Mouse (Mus musculus) adrenal gland, postnatal 36 days (tissue): ENCODE results near the gene Cby1. TPM values are rescaled to one million over a fixed set of nuclear protein-coding genes. Genes with fewer than 3 reads are reported as not detected.

Experiments
- DNase-seq, 2 experiments: peaks; one replicate each; pipeline ENCODE4 v3.0.0; 2021; ENCODE audit warnings: mixed read lengths in 1 of 2
- long read RNA-seq, 2 experiments: library from polyadenylated mRNA; stranded (forward); transcript quantifications; one replicate each; pipeline ENCODE4 v2.0.0; 2021; ENCODE audit warnings: borderline sequencing depth in 2 of 2
- total RNA-seq, 2 experiments: library from RNA; stranded (reverse); gene quantifications; 2 replicates each; pipeline ENCODE4 v1.2.3; 2021

Cby1 gene
- total RNA-seq, result 10 to 100 TPM; 15.9 to 24.7 TPM
- long read RNA-seq, experiment 1, transcript Cby1-201 (5 exons, 1,147 nt), result major isoform, 19 of 28 reads
- long read RNA-seq, experiment 1, partial matches to known transcripts, result 3 of 28 reads
- long read RNA-seq, experiment 1, other reads (novel, unspliced or antisense), result 6 of 28 reads
- long read RNA-seq, experiment 2, transcript Cby1-201 (5 exons, 1,147 nt), result major isoform, 13 of 14 reads
- long read RNA-seq, experiment 2, partial matches to known transcripts, result 0 of 14 reads
- long read RNA-seq, experiment 2, other reads (novel, unspliced or antisense), result 1 of 14 reads

GRCm38 (mm10) chr15:79658531-79659375 is at the start of gene Cby1, which contains the start of gene Fam227a:
Cby1 (plus strand) TSS chr15:79659199.
Fam227a (minus strand) TSS chr15:79658956.
- DNase-seq, result peak; percentile 96 to 97

- no peak for DNase-seq
Observed at GRCm38 (mm10) chr15:79609226-79609625, 49.8 kb upstream of the Cby1 start.

GRCm38 (mm10) chr15:79615501-79615900 is 43.5 kb upstream of the Cby1 start:
- DNase-seq, result peak in 1 of 2 experiments; percentile 22

GRCm38 (mm10) chr15:79616729-79617128 is 42.3 kb upstream of the Cby1 start:
- DNase-seq, result no peak

- DNase-seq, result no peak
Observed at GRCm38 (mm10) chr15:79617135-79617534, 41.9 kb upstream of the Cby1 start.

GRCm38 (mm10) chr15:79618456-79618855 is 40.5 kb upstream of the Cby1 start:
- DNase-seq, result no peak

GRCm38 (mm10) chr15:79619770-79620414 is 39.1 kb upstream of the Cby1 start:
- DNase-seq, result no peak

GRCm38 (mm10) chr15:79630471-79630870 is 28.5 kb upstream of the Cby1 start:
- no peak for DNase-seq

GRCm38 (mm10) chr15:79641135-79641817 is 17.7 kb upstream of the Cby1 start:
- DNase-seq, result no peak

GRCm38 (mm10) chr15:79645483-79645882 is 13.5 kb upstream of the Cby1 start:
- DNase-seq, result no peak

- DNase-seq, result no peak
Observed at GRCm38 (mm10) chr15:79648130-79648529, 10.9 kb upstream of the Cby1 start.

GRCm38 (mm10) chr15:79650569-79650968 is 8.4 kb upstream of the Cby1 start:
- DNase-seq, result peak; percentile 20 to 55

GRCm38 (mm10) chr15:79651481-79651880 is 7.5 kb upstream of the Cby1 start:
- DNase-seq, result no peak

GRCm38 (mm10) chr15:79656451-79656850 is 2.5 kb upstream of the Cby1 start:
- DNase-seq, result no peak

GRCm38 (mm10) chr15:79657837-79658530 is 1.0 kb upstream of the Cby1 start:
- DNase-seq, result peak; percentile 86 to 89

GRCm38 (mm10) chr15:79661852-79662251 is 2.9 kb downstream of the Cby1 start:
- DNase-seq, result peak in 1 of 2 experiments; percentile 48

GRCm38 (mm10) chr15:79664666-79665065 is 5.7 kb downstream of the Cby1 start:
- DNase-seq, result no peak

GRCm38 (mm10) chr15:79669195-79669594 is 10.2 kb downstream of the Cby1 start:
- DNase-seq, result peak; percentile 28 to 41

- peak; percentile 92 to 95 for DNase-seq
Observed at GRCm38 (mm10) chr15:79670249-79670971, 11.4 kb downstream of the Cby1 start, which contains the start of gene Tomm22. Tomm22 (plus strand) TSS chr15:79670861.

GRCm38 (mm10) chr15:79670972-79671299 is 11.9 kb downstream of the Cby1 start:
- no peak for DNase-seq
